Mouse (Mus musculus) neural tube, embryonic 10.5 days (tissue): ENCODE measurements around the gene Mpped2.

ENCODE experiments used
- DNase-seq: peaks from one replicate; pipeline ENCODE4 v3.0.0-alpha.2; 2017; ENCODE audit warnings: low spot score; ENCODE audit errors: extremely low spot score

The Mpped2 gene

DNA sequence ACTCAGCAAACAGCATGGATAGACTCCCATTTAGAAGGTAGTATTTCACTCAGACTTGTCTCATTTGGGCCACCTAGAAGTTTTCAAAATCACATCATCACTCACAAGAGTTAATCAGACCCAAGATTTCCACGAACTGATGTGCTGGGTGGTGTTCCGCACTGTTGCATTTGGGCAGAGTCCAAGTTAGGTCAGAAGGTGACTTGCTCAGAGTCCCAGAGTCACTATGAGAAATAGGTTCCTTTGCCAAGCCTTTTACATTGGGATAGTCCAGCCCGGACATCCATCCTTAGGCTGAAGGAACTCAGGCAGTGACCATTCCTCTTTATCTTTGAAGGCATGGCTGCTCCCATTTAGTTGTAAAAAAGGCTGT, 97.2 kb downstream of the Mpped2 start:
- DNase-seq: no peak

DNA sequence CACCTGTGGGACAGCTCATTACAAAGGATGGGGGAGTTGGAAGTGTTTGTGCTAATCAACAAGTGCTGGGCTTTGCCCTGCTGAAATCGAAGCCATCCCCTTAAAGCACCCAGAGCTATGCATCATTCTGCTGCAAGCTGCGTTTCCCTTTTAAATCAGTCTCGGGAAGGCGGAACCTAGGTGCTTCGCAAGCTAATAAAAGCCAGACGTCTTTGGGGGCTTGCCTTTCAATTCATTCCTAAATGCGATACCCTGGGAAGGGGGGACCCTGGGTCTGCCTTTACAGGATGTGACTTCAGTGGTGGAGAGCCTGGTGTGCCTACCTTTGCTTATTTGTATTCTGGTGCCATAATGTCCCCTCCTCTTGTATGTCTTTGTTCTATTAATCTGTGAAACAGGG, 103.2 kb downstream of the Mpped2 start:
- DNase-seq: no peak

DNA sequence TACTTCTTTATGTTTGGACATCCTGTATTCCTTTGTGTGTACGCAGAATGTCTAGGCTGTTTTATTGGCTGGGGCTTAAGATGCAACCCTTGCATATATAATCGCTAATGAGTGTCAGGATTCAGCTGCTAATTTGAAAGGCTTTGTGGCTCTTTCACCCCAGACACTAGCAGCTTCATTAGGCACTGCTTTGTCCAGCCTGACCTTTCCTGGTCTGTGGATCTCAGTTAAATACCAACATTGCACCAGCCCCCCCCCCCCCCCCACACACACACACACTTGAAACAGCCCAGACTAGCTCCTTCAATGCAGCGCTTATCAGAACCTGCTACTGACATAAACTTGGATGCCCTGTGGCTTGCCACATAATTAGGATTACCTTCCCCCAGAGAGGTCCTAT, 104.8 kb downstream of the Mpped2 start:
- DNase-seq: no peak

GRCm38 (mm10) chr2:106798824-106799223, 105.8 kb downstream of the Mpped2 start:
- DNase-seq: no peak

DNA sequence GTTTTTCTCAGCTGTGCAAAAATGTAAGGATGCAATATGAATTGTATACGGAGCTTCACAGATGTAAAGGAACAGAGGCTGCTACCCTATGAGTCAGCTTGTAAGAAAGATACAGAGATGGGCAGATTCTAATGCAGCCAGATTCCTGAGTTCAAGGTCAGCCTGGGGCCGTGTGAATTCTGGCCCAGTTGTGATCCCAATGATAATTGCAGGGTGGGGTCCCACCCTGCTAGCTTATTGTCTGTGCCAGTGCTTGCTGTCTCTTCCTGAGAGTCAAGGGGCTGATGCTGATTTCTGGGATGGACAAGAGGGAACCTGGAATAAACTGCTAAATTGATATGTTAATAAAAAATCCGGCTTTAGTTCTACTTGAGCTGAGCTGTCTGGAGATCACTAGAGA, 122.8 kb downstream of the Mpped2 start:
- DNase-seq: no peak

- no peak for DNase-seq
Observed at GRCm38 (mm10) chr2:106821292-106821691, 128.2 kb downstream of the Mpped2 start.

GRCm38 (mm10) chr2:106821883-106822282, 128.8 kb downstream of the Mpped2 start:
- DNase-seq: no peak

- DNase-seq: peak; percentile 32
Observed at GRCm38 (mm10) chr2:106822540-106822939, 129.5 kb downstream of the Mpped2 start.

GRCm38 (mm10) chr2:106825461-106825860, 132.4 kb downstream of the Mpped2 start:
- no peak for DNase-seq

DNA sequence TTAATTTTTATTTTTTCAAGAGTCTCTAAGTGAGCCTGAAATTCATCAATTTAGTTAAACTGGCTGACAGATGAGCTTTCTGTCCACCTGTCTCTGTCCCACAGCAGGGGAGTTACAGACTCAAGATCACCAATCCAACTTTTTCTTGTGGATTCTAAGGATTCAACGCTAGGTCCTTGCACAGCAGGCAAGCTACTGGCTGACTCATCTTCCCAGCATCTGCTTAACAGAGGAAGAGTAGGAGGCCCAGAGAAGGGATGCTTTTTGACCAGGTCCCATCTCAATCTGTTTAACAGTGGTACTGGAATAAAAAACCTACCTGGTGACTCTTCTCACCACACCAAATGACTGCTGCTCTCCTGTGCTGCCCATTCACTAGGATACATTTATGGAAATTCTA, 133.0 kb downstream of the Mpped2 start:
- no peak for DNase-seq

DNA sequence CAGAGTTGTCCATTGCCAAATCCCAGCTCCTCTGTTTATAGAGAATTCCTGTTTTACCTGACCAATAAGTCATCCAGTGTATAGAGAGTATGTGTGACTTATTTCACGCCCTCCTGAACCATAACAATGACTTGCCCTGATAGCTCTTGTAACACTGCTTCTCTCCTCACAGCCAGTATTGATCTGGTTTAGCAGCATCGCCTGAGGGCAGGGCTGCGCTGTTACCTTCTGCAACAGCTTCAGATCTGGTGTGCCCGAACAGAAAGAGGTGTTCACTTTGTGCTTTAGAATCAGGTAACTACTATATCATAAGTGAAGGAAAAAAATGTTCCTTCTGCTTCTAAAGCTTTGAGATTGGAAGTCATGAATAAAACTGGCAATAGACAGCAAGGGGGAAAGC, 133.7 kb downstream of the Mpped2 start:
- DNase-seq: no peak

GRCm38 (mm10) chr2:106828573-106829310, 135.7 kb downstream of the Mpped2 start:
- DNase-seq: no peak

GRCm38 (mm10) chr2:106829420-106829819, 136.4 kb downstream of the Mpped2 start:
- no peak for DNase-seq

DNA sequence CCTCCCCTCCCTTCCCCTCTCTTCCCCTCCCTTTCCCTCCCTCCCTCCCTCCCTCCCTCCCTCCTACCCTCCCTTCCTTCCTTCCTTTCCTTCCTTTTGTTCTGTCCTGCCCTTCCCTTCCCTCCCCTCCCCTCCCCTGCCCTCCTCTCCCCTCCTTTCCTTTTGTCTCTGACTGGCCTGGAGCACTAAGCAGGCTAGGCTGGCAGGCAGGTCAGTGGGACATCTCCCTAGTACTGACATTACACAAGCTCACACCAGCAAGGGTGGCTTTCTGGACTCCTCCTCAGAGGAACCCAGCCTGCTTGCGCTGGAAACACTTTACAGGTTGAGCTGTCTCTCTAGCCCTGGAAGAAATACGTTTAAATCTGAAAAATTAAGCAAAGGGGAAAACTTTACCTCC, 139.5 kb downstream of the Mpped2 start:
- DNase-seq: no peak

DNA sequence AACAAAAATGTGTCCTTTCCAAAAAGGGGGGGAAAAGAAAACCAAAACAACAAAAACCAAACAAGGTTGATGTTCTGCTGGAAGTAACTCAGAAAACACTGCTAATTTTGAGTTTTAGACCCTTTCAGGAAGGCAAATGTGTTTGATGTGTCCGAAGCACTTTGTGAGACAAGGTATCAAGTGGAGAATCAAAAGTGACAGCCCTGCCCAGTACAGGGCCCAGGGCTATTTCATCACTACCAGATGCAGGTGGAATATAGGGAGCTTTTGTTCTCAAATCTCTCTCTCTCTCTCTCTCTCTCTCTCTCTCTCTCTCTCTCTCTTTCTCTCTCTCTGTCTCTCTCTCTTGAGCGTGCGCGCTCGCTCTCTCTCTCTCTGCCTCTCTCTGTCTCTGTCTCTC, 140.1 kb downstream of the Mpped2 start:
- no peak for DNase-seq

GRCm38 (mm10) chr2:106835321-106835720, 142.3 kb downstream of the Mpped2 start:
- no peak for DNase-seq

- no peak for DNase-seq
Observed at GRCm38 (mm10) chr2:106837241-106837640, 144.2 kb downstream of the Mpped2 start.

- DNase-seq: no peak
Observed at GRCm38 (mm10) chr2:106844147-106844546, 151.1 kb downstream of the Mpped2 start.

- DNase-seq: no peak
Observed at GRCm38 (mm10) chr2:106844766-106845678, 152.0 kb downstream of the Mpped2 start.

GRCm38 (mm10) chr2:106846511-106846910, 153.4 kb downstream of the Mpped2 start:
- no peak for DNase-seq

- no peak for DNase-seq
Observed at GRCm38 (mm10) chr2:106849389-106849788, 156.3 kb downstream of the Mpped2 start.

GRCm38 (mm10) chr2:106851515-106851914, 158.4 kb downstream of the Mpped2 start:
- no peak for DNase-seq

GRCm38 (mm10) chr2:106854213-106854612, 161.1 kb downstream of the Mpped2 start:
- peak; percentile 42 for DNase-seq
